Mouse (Mus musculus): ENCODE results near the gene Ccdc146. TPM values are rescaled to one million over a fixed set of nuclear protein-coding genes. Genes with fewer than 3 reads are reported as not detected.

Gene Ccdc146
- polyA plus RNA-seq, 1 experiment from 2014 or later, result 0.21 TPM

DNA sequence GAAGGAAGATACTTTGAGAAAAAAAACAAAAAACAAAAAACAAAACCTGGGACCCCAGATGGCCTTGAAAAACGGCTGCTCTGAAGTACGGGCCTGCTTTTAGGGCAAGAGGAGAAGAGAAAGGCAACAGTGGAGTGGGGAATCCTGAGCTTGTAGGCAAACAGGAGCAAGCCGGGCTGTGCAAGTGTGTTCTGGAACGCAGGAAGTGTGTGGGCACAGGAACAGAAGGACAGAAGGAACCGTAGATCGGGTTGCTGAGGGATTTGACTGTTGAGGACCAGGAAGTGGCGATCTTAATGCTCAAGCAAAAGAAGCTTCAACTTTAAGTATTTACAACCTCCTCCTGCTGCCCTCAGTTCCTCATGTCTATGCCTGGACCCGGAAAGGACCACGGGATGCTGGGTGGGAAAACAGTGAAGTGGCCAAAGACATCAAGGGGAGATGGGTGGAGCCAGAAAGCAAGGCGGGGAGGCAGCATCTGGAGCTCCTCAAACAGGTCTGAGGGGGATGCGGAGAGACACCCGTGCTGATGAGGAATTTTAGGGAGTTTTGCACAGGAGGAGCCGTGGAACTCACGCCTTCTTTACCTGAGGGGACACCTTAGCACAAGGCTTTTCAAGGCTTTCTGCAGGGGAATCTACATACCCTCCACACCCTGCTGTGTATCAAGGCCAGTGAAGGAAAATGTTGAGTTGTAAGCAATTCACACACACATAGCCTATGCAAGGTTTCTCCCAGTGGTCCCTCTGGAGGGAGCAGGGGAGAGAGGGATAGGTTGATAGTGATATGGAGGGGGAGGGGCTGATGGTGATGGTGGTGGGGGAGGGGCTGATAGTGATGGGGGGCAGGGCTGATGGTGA is 40.9 kb downstream of the Ccdc146 start:
- ATAC-seq (ENCODE audit: low read depth), result no peak
- WGBS, result 50% methylated on average over 14 of the region's 14 CpGs
- no peak overlapping the region for H3K27ac ChIP-seq (replicated peaks)
- H3K9me3 ChIP-seq, result no peaks in the 10 kb centered on the region
- no peak overlapping the region for H3K4me2 ChIP-seq
- H3K4me3 ChIP-seq, result no peak overlapping the region
- no peak overlapping the region for H3K9ac ChIP-seq
- no peaks in the 10 kb centered on the region for H3K27me3 ChIP-seq
- H3K36me3 ChIP-seq, result no peaks in the 10 kb centered on the region
- 0 out of 2 replicates have a peak, but pooled peaks cover 4% of the 10 kb centered on the region for H3K4me1 ChIP-seq (replicated peaks)

DNA sequence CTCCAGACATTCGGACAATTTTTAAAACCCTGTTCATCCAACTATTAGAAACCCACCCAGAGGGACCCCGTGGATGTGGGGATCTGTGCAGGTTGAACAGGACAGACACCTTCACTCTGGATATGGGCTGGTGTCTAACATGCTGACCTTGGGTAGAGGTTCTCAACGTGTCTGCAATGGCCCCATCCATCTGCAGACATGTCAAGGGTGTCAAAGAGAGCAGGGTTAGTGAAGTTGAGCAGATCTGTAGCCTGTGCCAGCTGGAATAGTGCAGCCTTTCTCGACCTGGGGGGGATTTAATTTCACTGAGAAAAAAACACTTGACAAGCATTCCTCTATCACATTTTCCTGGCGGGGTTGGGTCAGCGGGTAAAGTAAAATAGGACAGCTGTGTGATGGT is 41.8 kb downstream of the Ccdc146 start:
- Histone ChIP-seq H3K27ac (replicated peaks) (no peak overlapping the region), H3K4me2 (no peak overlapping the region), H3K27me3 (no peaks in the 10 kb centered on the region), H3K4me3 (no peak overlapping the region), H3K9me3 (no peaks in the 10 kb centered on the region), H3K36me3 (no peaks in the 10 kb centered on the region), H3K9ac (no peak overlapping the region), H3K4me1 (replicated peaks) (0 out of 2 replicates have a peak, but pooled peaks cover 4% of the 10 kb centered on the region)
- 70% methylated on average over 6 of the region's 6 CpGs for WGBS
- ATAC-seq (ENCODE audit: low read depth), result no peak

DNA sequence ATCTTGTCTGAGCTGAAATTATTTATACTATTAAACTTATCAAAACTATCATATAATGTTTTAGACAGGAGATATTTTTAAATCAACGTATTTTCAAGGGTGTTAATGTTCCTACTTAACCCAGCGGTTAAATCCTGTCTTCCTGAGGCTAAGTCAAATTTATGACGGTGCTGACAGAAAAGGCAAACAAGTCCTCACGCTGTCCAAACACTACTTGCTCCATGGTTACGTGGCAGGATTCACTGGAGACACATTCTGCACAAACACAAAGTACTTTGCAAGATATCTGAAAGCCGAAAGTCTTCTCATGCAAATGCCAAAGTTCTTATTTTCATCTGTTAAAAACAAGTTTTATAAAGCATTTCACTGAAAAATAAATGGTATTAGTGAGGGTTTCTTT is 42.5 kb downstream of the Ccdc146 start:
- Histone ChIP-seq H3K9ac (no peak overlapping the region), H3K4me3 (no peak overlapping the region), H3K4me2 (no peak overlapping the region), H3K36me3 (no peaks in the 10 kb centered on the region), H3K27me3 (no peaks in the 10 kb centered on the region), H3K4me1 (replicated peaks) (0 out of 2 replicates have a peak, but pooled peaks cover 4% of the 10 kb centered on the region), H3K9me3 (no peaks in the 10 kb centered on the region), H3K27ac (replicated peaks) (no peak overlapping the region)
- ATAC-seq (ENCODE audit: low read depth), result no peak
- WGBS, result 32% methylated on average over 6 of the region's 6 CpGs

DNA sequence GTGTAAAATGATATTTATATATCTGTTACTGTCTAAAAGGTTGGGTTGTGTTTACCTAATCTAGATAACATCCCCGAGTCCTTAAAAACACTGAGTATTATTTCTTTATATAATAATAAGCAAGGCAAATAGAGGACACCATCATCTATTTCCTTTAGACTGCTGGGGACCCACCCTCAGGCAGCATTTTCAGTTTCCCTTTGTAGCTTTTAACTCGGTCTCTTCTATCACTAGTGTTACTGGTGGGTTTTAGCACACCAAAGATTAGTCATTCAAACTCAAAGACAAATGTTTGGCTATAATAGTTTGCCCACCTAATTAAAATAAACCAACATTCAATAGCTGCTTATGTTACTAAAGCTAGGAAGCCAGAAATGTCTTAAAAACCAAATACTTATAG is 46.1 kb downstream of the Ccdc146 start:
- 75% methylated on average over 2 of the region's 2 CpGs for WGBS
- Histone ChIP-seq H3K4me1 (replicated peaks) (0 out of 2 replicates have a peak, but pooled peaks cover 4% of the 10 kb centered on the region), H3K4me2 (no peak overlapping the region), H3K27ac (replicated peaks) (no peak overlapping the region), H3K27me3 (peaks cover 2% of the 10 kb centered on the region), H3K9me3 (no peaks in the 10 kb centered on the region), H3K9ac (no peak overlapping the region), H3K36me3 (no peaks in the 10 kb centered on the region), H3K4me3 (no peak overlapping the region)
- ATAC-seq (ENCODE audit: low read depth), result no peak

DNA sequence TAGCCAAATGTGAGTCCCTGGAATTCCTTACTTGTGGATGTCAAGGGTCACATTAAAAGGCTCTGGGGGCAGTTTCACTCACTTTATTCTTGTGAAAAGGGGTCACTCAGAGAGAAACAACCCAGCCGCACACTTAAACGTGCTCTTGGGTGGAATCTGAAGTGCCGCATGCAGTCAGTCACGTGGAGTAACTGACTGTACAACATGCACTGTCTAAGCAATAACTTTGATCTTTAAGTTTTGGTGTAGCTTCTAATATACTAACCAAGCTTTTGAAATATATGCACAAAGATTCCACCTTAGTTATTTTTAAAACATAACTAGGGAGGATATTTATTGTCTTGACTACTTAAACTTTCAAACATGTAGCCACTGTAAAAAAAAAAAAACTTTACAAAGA is 47.5 kb downstream of the Ccdc146 start:
- no peak for ATAC-seq (ENCODE audit: low read depth)
- no peak overlapping the region for H3K4me3 ChIP-seq
- H3K9ac ChIP-seq, result no peak overlapping the region
- no peak overlapping the region for H3K4me2 ChIP-seq
- peaks cover 7% of the 10 kb centered on the region for H3K27me3 ChIP-seq
- H3K36me3 ChIP-seq, result no peaks in the 10 kb centered on the region
- H3K4me1 ChIP-seq (replicated peaks), result peaks cover 11% of the 10 kb centered on the region
- H3K9me3 ChIP-seq, result no peaks in the 10 kb centered on the region
- no peak overlapping the region for H3K27ac ChIP-seq (replicated peaks)
- WGBS, result 77% methylated on average over 4 of the region's 4 CpGs

DNA sequence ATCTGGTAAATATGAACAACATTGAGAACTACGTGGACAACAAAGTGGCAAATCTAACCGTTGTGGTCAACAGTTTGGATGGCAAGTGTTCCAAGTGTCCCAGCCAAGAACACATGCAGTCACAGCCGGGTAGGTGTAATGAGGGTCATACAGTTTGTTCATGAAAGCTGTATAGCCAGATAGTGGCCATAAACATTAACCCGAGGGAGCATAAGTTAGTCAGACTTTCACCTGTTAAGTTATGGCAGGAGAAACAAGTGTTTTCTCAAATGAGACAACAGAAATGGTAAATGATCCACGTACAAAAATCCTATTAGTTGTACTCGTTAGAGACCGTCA is 51.3 kb downstream of the Ccdc146 start:
- H3K27ac ChIP-seq (replicated peaks), result no peak overlapping the region
- ATAC-seq (ENCODE audit: low read depth), result no peak
- H3K27me3 ChIP-seq, result peaks cover 14% of the 10 kb centered on the region
- H3K9me3 ChIP-seq, result no peaks in the 10 kb centered on the region
- peaks cover 13% of the 10 kb centered on the region for H3K4me1 ChIP-seq (replicated peaks)
- no peaks in the 10 kb centered on the region for H3K36me3 ChIP-seq
- peak overlapping the region; percentile 50 for H3K4me3 ChIP-seq
- H3K4me2 ChIP-seq, result peak overlapping the region; percentile 91
- H3K9ac ChIP-seq, result peak overlapping the region; percentile 76
- WGBS, result 67% methylated on average over 7 of the region's 7 CpGs

DNA sequence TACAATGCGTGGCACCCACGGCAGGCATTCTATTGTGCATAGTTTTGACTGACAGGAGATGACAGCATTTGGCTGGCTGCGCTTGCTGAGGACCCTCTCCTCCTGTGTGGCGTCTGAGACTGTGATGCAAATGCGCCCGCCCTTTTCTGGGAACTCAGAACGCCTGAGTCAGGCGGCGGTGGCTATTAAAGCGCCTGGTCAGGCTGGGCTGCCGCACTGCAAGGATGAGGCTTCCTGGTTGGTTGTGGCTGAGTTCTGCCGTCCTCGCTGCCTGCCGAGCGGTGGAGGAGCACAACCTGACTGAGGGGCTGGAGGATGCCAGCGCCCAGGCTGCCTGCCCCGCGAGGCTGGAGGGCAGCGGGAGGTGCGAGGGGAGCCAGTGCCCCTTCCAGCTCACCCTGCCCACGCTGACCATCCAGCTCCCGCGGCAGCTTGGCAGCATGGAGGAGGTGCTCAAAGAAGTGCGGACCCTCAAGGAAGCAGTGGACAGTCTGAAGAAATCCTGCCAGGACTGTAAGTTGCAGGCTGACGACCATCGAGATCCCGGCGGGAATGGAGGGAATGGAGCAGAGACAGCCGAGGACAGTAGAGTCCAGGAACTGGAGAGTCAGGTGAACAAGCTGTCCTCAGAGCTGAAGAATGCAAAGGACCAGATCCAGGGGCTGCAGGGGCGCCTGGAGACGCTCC is 51.8 kb downstream of the Ccdc146 start, which contains the start of gene Fgl2:
TSS of gene Fgl2 (plus strand) at position 150 of the 687 bp plus-strand sequence.
- Histone ChIP-seq H3K4me2 (peak within 1 kb of the TSS; percentile 91), H3K4me1 (replicated peaks) (peaks cover 13% of the 10 kb centered on the region), H3K27me3 (peaks cover 14% of the 10 kb centered on the region), H3K36me3 (no peaks in the 10 kb centered on the region), H3K9me3 (no peaks in the 10 kb centered on the region), H3K4me3 (peak within 1 kb of the TSS; percentile 50), H3K27ac (replicated peaks) (peak within 1 kb of the TSS; percentile 33; the same call in 1 of the 2 replicates), H3K9ac (peak within 1 kb of the TSS; percentile 76)
- peak; percentile 95 for ATAC-seq (ENCODE audit: low read depth)
- WGBS, result 5% methylated on average over 31 of the region's 31 CpGs

DNA sequence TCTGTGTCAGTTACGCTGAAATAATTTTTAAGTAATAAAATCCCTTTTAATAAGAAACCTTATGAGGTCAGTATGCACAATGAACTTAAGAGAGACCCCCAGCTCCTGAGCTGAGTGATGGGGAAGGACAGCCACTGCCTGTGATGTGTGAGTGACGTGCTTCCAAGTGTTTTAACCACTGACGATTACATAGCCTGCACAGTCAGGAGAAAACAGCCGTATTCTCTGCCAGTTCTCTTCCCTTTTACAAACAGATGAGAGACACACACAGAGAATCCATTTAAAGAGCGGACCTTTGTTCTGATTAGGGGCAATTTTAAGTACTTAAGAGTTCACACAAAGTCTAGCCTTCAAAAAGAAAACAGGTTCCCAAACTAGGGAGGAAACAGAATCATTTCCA is 52.6 kb downstream of the Ccdc146 start:
- H3K9me3 ChIP-seq, result no peaks in the 10 kb centered on the region
- peak overlapping the region; percentile 50 for H3K4me3 ChIP-seq
- H3K4me2 ChIP-seq, result peak overlapping the region; percentile 91
- peaks cover 13% of the 10 kb centered on the region for H3K4me1 ChIP-seq (replicated peaks)
- peak; percentile 70; the same call in 1 of the 2 replicates for ATAC-seq (ENCODE audit: low read depth)
- 28% methylated on average over 5 of the region's 5 CpGs for WGBS
- H3K9ac ChIP-seq, result peak overlapping the region; percentile 76
- H3K27me3 ChIP-seq, result peaks cover 14% of the 10 kb centered on the region
- H3K27ac ChIP-seq (replicated peaks), result no peak overlapping the region
- H3K36me3 ChIP-seq, result no peaks in the 10 kb centered on the region

DNA sequence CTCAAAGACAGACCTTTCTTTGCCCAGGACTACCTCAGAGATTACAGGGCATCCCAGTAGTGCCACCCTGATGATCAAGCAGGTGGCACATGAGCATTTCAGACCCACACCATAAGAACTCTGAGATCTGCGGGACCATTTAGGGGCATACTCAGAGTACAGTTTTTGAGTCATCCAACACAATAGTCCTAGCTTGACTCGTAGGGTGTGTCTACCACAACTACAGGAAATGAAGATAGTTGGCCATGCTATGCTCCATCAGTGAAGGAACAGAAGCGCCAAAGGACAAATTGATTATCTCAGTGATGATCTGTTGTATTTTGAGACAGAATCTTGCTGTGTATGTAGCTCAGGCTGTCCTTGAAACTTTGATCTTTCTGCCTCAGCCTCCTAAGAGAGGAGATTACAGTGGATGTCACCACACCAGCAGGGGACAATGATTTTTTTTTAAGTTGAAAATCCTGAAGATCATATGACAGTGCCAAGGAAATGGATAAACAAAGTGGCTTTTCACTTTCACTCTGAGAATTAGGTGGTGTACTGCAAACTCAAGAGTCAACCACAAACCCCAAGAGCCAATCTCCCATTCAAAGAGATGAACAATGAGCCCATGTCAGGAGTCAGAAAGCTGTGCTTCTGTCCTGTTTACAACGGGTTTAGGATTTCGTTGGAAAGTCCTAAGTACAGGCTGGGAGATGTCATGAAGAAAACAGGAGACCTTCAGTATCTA is 54.1 kb downstream of the Ccdc146 start:
- Histone ChIP-seq H3K4me3 (no peak overlapping the region), H3K4me2 (no peak overlapping the region), H3K9me3 (no peaks in the 10 kb centered on the region), H3K27ac (replicated peaks) (no peak overlapping the region), H3K36me3 (no peaks in the 10 kb centered on the region), H3K9ac (no peak overlapping the region), H3K27me3 (peaks cover 14% of the 10 kb centered on the region), H3K4me1 (replicated peaks) (peaks cover 13% of the 10 kb centered on the region)
- WGBS, result 89% methylated on average over 5 of the region's 5 CpGs
- no peak for ATAC-seq (ENCODE audit: low read depth)

DNA sequence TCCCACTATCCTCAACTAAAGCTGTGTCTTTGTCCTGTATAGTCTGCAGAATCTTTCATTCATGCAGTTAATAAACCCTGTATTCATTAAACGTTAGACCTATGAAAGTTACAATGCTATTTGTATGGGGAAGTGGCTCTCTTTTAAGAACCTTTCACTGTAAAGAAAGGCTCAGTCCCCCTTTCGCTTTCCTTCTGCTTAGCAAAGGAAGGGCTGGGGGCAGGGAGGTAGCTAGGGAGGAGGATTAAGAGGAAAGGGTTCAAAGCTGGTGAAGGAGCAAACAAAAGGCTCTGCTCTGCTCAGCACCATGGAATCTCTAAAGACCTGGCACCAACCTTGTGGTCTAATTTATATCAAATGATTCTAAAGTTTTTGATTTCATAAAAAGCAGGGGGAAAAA is 57.0 kb downstream of the Ccdc146 start:
- ATAC-seq (ENCODE audit: low read depth), result no peak
- 38% methylated on average over 2 of the region's 2 CpGs for WGBS

DNA sequence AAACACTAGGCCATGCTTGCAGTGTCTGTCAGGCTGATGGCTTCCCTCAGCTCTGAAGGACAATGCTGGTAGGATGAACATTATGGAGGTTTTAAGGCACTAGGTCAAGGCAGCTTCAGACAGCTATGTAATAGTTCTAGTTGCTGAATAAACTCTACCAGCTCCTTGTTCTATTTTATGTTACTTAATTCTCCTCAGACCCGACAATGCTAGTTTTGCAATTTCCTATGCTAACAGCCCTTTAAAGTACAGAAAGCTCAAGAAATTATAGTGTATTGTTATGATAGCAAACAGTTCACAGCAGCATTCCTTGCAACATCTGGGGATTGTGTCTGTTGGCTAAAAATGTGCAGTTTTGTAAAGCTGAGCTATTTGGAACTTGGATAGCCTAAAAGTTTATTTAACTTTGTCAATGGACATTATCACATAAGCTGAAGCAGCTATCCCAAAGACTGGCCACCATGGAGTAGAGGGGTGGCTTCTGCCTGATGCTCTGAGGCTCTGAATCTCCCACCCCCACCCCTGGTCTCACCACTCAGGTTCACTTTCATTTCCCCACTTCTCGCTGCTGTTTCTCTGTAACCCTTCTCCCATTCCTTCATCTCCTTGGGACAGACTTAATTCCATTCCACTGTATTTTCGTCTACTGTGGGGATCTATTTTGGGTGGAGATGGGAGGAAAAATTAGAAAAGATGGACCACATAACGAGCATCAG is 58.0 kb downstream of the Ccdc146 start:
- peaks cover 7% of the 10 kb centered on the region; the same call in 1 of the 2 replicates for H3K27me3 ChIP-seq
- H3K4me1 ChIP-seq (replicated peaks), result no peaks in the 10 kb centered on the region
- no peak for ATAC-seq (ENCODE audit: low read depth)
- no peaks in the 10 kb centered on the region for H3K9me3 ChIP-seq
- H3K4me3 ChIP-seq, result no peak overlapping the region
- no peaks in the 10 kb centered on the region for H3K36me3 ChIP-seq
- no peak overlapping the region for H3K4me2 ChIP-seq
- WGBS, result 71% methylated on average over 4 of the region's 4 CpGs
- no peak overlapping the region for H3K9ac ChIP-seq
- no peak overlapping the region for H3K27ac ChIP-seq (replicated peaks)

More for the DNA sequence above, 57.0 kb downstream of the Ccdc146 start:
- H3K36me3 ChIP-seq, result no peaks in the 10 kb centered on the region
- H3K9me3 ChIP-seq, result no peaks in the 10 kb centered on the region
- H3K27ac ChIP-seq (replicated peaks), result no peak overlapping the region
- H3K27me3 ChIP-seq, result peaks cover 7% of the 10 kb centered on the region; the same call in 1 of the 2 replicates
- no peak overlapping the region for H3K4me2 ChIP-seq
- peaks cover 8% of the 10 kb centered on the region; the same call in 1 of the 2 replicates for H3K4me1 ChIP-seq (replicated peaks)
- H3K4me3 ChIP-seq, result no peak overlapping the region
- H3K9ac ChIP-seq, result no peak overlapping the region
